Mouse (Mus musculus): ENCODE measurements at regions not wholly inside any gene's neighbourhood (a gene's known extent, or its start where the extent isn't known, plus 50 kb on each side); places are given as distances from the start of the nearest gene placed in this dataset.

GRCm38 (mm10) chr9:62180456-62181181, 58.2 kb upstream of the Glce start:
- H3K27ac ChIP-seq (ENCODE audit: low read depth, low read length): peak overlapping the region; percentile 84
- H3K9ac ChIP-seq (replicated peaks; ENCODE audit: low read depth, low read length): no peak overlapping the region
- H3K4me3 ChIP-seq (ENCODE audit: low read depth, low read length): no peak overlapping the region
- H3K27me3 ChIP-seq (ENCODE audit: control insufficient read depth, insufficient read depth, low read length): no peaks in the 10 kb centered on the region
- 30% methylated on average over 11 of the region's 11 CpGs for WGBS
- no peaks in the 10 kb centered on the region for H3K36me3 ChIP-seq (ENCODE audit: control insufficient read depth, insufficient read depth, low read length)
- peak; percentile 59 for ATAC-seq (ENCODE audit: low read depth)
- H3K9me3 ChIP-seq (ENCODE audit: control insufficient read depth, low read length): no peaks in the 10 kb centered on the region
- H3K4me2 ChIP-seq (ENCODE audit: low read depth, low read length): peak overlapping the region; percentile 17
- peaks cover 22% of the 10 kb centered on the region for H3K4me1 ChIP-seq (ENCODE audit: control insufficient read depth, insufficient read depth, low read length)

DNA sequence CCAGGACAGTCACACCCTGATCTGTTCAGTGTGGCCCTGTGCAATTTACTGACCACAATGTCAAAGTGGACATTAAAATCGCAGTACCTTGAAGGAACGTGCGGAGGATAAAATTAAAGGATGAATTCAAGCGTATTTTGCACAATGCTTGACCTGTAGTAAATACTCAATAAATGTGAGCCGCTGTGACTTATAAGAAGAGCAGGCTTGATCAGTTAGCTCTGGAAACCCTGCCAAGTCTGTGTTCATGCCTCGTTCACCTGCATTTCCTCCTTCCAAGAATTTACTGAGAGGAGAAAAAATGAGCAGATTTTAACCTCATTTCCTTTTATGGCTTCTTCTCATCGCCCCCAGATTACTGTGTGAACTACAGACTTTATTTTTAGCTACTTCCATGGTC, 52.2 kb upstream of the Glce start:
- Histone ChIP-seq H3K4me1 (ENCODE audit: control insufficient read depth, insufficient read depth, low read length) (no peaks in the 10 kb centered on the region), H3K27me3 (ENCODE audit: control insufficient read depth, insufficient read depth, low read length) (no peaks in the 10 kb centered on the region), H3K36me3 (ENCODE audit: control insufficient read depth, insufficient read depth, low read length) (no peaks in the 10 kb centered on the region), H3K4me2 (ENCODE audit: low read depth, low read length) (no peak overlapping the region), H3K4me3 (ENCODE audit: low read depth, low read length) (no peak overlapping the region), H3K27ac (ENCODE audit: low read depth, low read length) (no peak overlapping the region), H3K9me3 (ENCODE audit: control insufficient read depth, low read length) (no peaks in the 10 kb centered on the region), H3K9ac (replicated peaks; ENCODE audit: low read depth, low read length) (no peak overlapping the region)
- WGBS: 79% methylated on average over 7 of the region's 7 CpGs
- no peak for ATAC-seq (ENCODE audit: low read depth)

Measured in neural tube, embryonic 14.5 days (tissue).